Mouse (Mus musculus): Measurements from ENCODE around the gene Plppr3. TPM values are rescaled to one million over a fixed set of nuclear protein-coding genes. Genes with fewer than 3 reads are reported as not detected.

Plppr3 gene
- polyA plus RNA-seq, 1 experiment from 2014 or later: 14.2 TPM

GRCm38 (mm10) chr10:79865801-79866295, 8.6 kb downstream of the Plppr3 start:
- H3K4me1 ChIP-seq (replicated peaks): peaks cover 15% of the 10 kb centered on the region
- H3K4me2 ChIP-seq: no peak overlapping the region
- H3K27ac ChIP-seq (ENCODE audit: poor library complexity, severe bottlenecking): no peak overlapping the region
- 66% methylated on average over 19 of the region's 19 CpGs for WGBS
- no peak overlapping the region for H3K4me3 ChIP-seq
- H3K9ac ChIP-seq: 0 out of 2 replicates have a peak overlapping the region, but pooled peaks have one; percentile 20
- H3K36me3 ChIP-seq: peaks cover 58% of the 10 kb centered on the region
- H3K27me3 ChIP-seq (replicated peaks): no peaks in the 10 kb centered on the region
- no peak for ATAC-seq (ENCODE audit: insufficient number of reproducible peaks, low FRiP score)
- no peaks in the 10 kb centered on the region for H3K9me3 ChIP-seq (replicated peaks)

- Histone ChIP-seq H3K4me1 (replicated peaks) (peaks cover 16% of the 10 kb centered on the region), H3K36me3 (peaks cover 65% of the 10 kb centered on the region), H3K27ac (ENCODE audit: poor library complexity, severe bottlenecking) (no peak overlapping the region; the same call in 1 of the 2 replicates), H3K4me2 (no peak overlapping the region), H3K4me3 (no peak overlapping the region), H3K9me3 (replicated peaks) (no peaks in the 10 kb centered on the region), H3K9ac (peak overlapping the region; percentile 20; the same call in 1 of the 2 replicates), H3K27me3 (replicated peaks) (no peaks in the 10 kb centered on the region)
- ATAC-seq (ENCODE audit: insufficient number of reproducible peaks, low FRiP score): peak; percentile 29
- 47% methylated on average over 12 of the region's 12 CpGs for WGBS
Observed at GRCm38 (mm10) chr10:79865189-79865601, 9.2 kb downstream of the Plppr3 start.

- peaks cover 71% of the 10 kb centered on the region for H3K36me3 ChIP-seq
Observed at GRCm38 (mm10) chr10:79864351-79865188, 9.9 kb downstream of the Plppr3 start.

GRCm38 (mm10) chr10:79862925-79863324, 11.5 kb downstream of the Plppr3 start:
- Histone ChIP-seq H3K4me1 (replicated peaks) (peaks cover 38% of the 10 kb centered on the region), H3K9ac (no peak overlapping the region), H3K9me3 (replicated peaks) (no peaks in the 10 kb centered on the region), H3K27me3 (replicated peaks) (no peaks in the 10 kb centered on the region), H3K36me3 (peaks cover 84% of the 10 kb centered on the region), H3K4me2 (no peak overlapping the region), H3K27ac (ENCODE audit: poor library complexity, severe bottlenecking) (no peak overlapping the region), H3K4me3 (no peak overlapping the region)
- WGBS: 65% methylated on average over 10 of the region's 10 CpGs
- no peak for ATAC-seq (ENCODE audit: insufficient number of reproducible peaks, low FRiP score)

More at GRCm38 (mm10) chr10:79864351-79865188, 9.9 kb downstream of the Plppr3 start:
- no peak overlapping the region; the same call in 1 of the 2 replicates for H3K27ac ChIP-seq (ENCODE audit: poor library complexity, severe bottlenecking)
- 0 out of 2 replicates have a peak, but pooled peaks have one; percentile 0 for ATAC-seq (ENCODE audit: insufficient number of reproducible peaks, low FRiP score)
- H3K4me3 ChIP-seq: no peak overlapping the region
- no peak overlapping the region for H3K9ac ChIP-seq
- H3K4me2 ChIP-seq: no peak overlapping the region
- peaks cover 22% of the 10 kb centered on the region for H3K4me1 ChIP-seq (replicated peaks)
- H3K9me3 ChIP-seq (replicated peaks): no peaks in the 10 kb centered on the region
- WGBS: 54% methylated on average over 9 of the region's 10 CpGs
- H3K27me3 ChIP-seq (replicated peaks): no peaks in the 10 kb centered on the region

- H3K27ac ChIP-seq (ENCODE audit: poor library complexity, severe bottlenecking): no peak overlapping the region
- ATAC-seq (ENCODE audit: insufficient number of reproducible peaks, low FRiP score): no peak
- no peak overlapping the region for H3K4me3 ChIP-seq
- H3K27me3 ChIP-seq (replicated peaks): no peaks in the 10 kb centered on the region
- H3K4me1 ChIP-seq (replicated peaks): peaks cover 45% of the 10 kb centered on the region
- H3K36me3 ChIP-seq: peaks cover 89% of the 10 kb centered on the region
- no peaks in the 10 kb centered on the region for H3K9me3 ChIP-seq (replicated peaks)
- no peak overlapping the region for H3K9ac ChIP-seq
- no peak overlapping the region for H3K4me2 ChIP-seq
- WGBS: 92% methylated on average over 23 of the region's 23 CpGs
Observed at GRCm38 (mm10) chr10:79862049-79862788, 12.2 kb downstream of the Plppr3 start.

- H3K9ac ChIP-seq: no peak overlapping the region
- no peak for ATAC-seq (ENCODE audit: insufficient number of reproducible peaks, low FRiP score)
- H3K4me3 ChIP-seq: no peak overlapping the region
- H3K27me3 ChIP-seq (replicated peaks): no peaks in the 10 kb centered on the region
- peaks cover 53% of the 10 kb centered on the region for H3K4me1 ChIP-seq (replicated peaks)
- no peak overlapping the region for H3K27ac ChIP-seq (ENCODE audit: poor library complexity, severe bottlenecking)
- peaks cover 92% of the 10 kb centered on the region for H3K36me3 ChIP-seq
- H3K4me2 ChIP-seq: no peak overlapping the region
- no peaks in the 10 kb centered on the region for H3K9me3 ChIP-seq (replicated peaks)
- 85% methylated on average over 25 of the region's 25 CpGs for whole genome bisulfite sequencing
Observed at GRCm38 (mm10) chr10:79861230-79862048, 13.0 kb downstream of the Plppr3 start.

- H3K9ac ChIP-seq: no peak overlapping the region
- no peak overlapping the region for H3K27ac ChIP-seq (ENCODE audit: poor library complexity, severe bottlenecking)
- no peaks in the 10 kb centered on the region for H3K27me3 ChIP-seq (replicated peaks)
- 93% methylated on average over 26 of the region's 26 CpGs for WGBS
- peaks cover 85% of the 10 kb centered on the region for H3K36me3 ChIP-seq
- no peak overlapping the region for H3K4me2 ChIP-seq
- no peak for ATAC-seq (ENCODE audit: insufficient number of reproducible peaks, low FRiP score)
- H3K9me3 ChIP-seq (replicated peaks): no peaks in the 10 kb centered on the region
- peaks cover 47% of the 10 kb centered on the region for H3K4me1 ChIP-seq (replicated peaks)
- no peak overlapping the region for H3K4me3 ChIP-seq
Observed at GRCm38 (mm10) chr10:79860079-79860911, 14.1 kb downstream of the Plppr3 start.

- H3K27me3 ChIP-seq (replicated peaks): no peaks in the 10 kb centered on the region
- peaks cover 74% of the 10 kb centered on the region for H3K36me3 ChIP-seq
- H3K9me3 ChIP-seq (replicated peaks): no peaks in the 10 kb centered on the region
- no peak overlapping the region for H3K4me3 ChIP-seq
- H3K9ac ChIP-seq: no peak overlapping the region
- peak overlapping the region; percentile 99; the same call in 1 of the 2 replicates for H3K4me2 ChIP-seq
- no peak for ATAC-seq (ENCODE audit: insufficient number of reproducible peaks, low FRiP score)
- H3K4me1 ChIP-seq (replicated peaks): peaks cover 41% of the 10 kb centered on the region
- 86% methylated on average over 11 of the region's 11 CpGs for WGBS
- H3K27ac ChIP-seq (ENCODE audit: poor library complexity, severe bottlenecking): 0 out of 2 replicates have a peak overlapping the region, but pooled peaks have one; percentile 1
Observed at GRCm38 (mm10) chr10:79859116-79859515, 15.3 kb downstream of the Plppr3 start.

- H3K27me3 ChIP-seq (replicated peaks): no peaks in the 10 kb centered on the region
- peak overlapping the region; percentile 99 for H3K4me2 ChIP-seq
- peaks cover 41% of the 10 kb centered on the region for H3K4me1 ChIP-seq (replicated peaks)
- H3K4me3 ChIP-seq: peak overlapping the region; percentile 92
- H3K9ac ChIP-seq: peak overlapping the region; percentile 99
- H3K36me3 ChIP-seq: peaks cover 68% of the 10 kb centered on the region
- peak overlapping the region; percentile 100 for H3K27ac ChIP-seq (ENCODE audit: poor library complexity, severe bottlenecking)
- WGBS: 51% methylated on average over 17 of the region's 17 CpGs
- no peaks in the 10 kb centered on the region for H3K9me3 ChIP-seq (replicated peaks)
- ATAC-seq (ENCODE audit: insufficient number of reproducible peaks, low FRiP score): no peak
Observed at GRCm38 (mm10) chr10:79858416-79859074, 15.9 kb downstream of the Plppr3 start.
